Mouse (Mus musculus) left cerebral cortex, adult 2 months (tissue): ENCODE measurements around the gene Stil. TPM values are rescaled to one million over a fixed set of nuclear protein-coding genes. Genes with fewer than 3 reads are reported as not detected.
"Not testable (repeated sequence)": the region's sequence is repeated elsewhere in the genome, so short reads cannot be mapped to it uniquely, and the experiment has no call there.

Source experiments
- DNase-seq, 2 experiments: peaks; one replicate each; pipeline ENCODE4 v3.0.0; 2021 to 2022; ENCODE audit warnings: low spot score in 2 of 2, mixed read lengths in 1 of 2; ENCODE audit errors: extremely low spot score in 1 of 2
- H3K27ac ChIP-seq: fragments of 200-600 bp; 2 replicates; pipeline ENCODE4 v1.8.1; 2022
- H3K4me3 ChIP-seq: fragments of 200-600 bp; 2 replicates; pipeline ENCODE4 v1.8.1; 2022
- CTCF ChIP-seq: fragments of 200-600 bp; IDR thresholded peaks from 2 replicates; pipeline ENCODE4 v1.8.1; 2022; ENCODE audit warnings: antibody characterized with exemption, mild to moderate bottlenecking, moderate library complexity
- intact Hi-C: fragments of 180-260 bp; cut with DNase I; formaldehyde crosslinking; loops from one replicate; pipeline ENCODE4 v1.15.1; 2025
- long read RNA-seq, 2 experiments: library from polyadenylated mRNA; stranded (forward); transcript quantifications; one replicate each; pipeline ENCODE4 v2.0.0; 2021; ENCODE audit warnings: borderline mapping rate in 2 of 2
- total RNA-seq, 2 experiments: library from RNA; stranded (reverse); gene quantifications; 2 replicates each; pipeline ENCODE4 v1.2.3; 2021

The Stil gene
- under 1 TPM; 0.36 to 0.98 TPM for total RNA-seq
- long read RNA-seq, experiment 1 = 0 reads
- long read RNA-seq, experiment 2, partial matches to known transcripts = 0 of 1 reads
- long read RNA-seq, experiment 2, other reads (novel, unspliced or antisense) = 1 of 1 reads

GRCm38 (mm10) chr4:114999773-115000428 is at the start of gene Stil:
Stil (plus strand) TSS chr4:115000159.
- peak within 1 kb of the TSS; percentile 94 for H3K27ac ChIP-seq
- intact Hi-C loops = loop anchor here (1.0 to 10.0 kb wide), 4 partner anchors 13 to 735 kb away; partner anchors contain the start of genes Cmpk1 and Efcab14
- peak within 1 kb of the TSS; percentile 63 for H3K4me3 ChIP-seq
- peak; percentile 21 for TF ChIP-seq CTCF
- peak; percentile 96 for DNase-seq

- DNase-seq = no peak
- no peak for TF ChIP-seq CTCF
- H3K4me3 ChIP-seq = no peak overlapping the region
- H3K27ac ChIP-seq = no peak overlapping the region
- intact Hi-C loops = no loop called here
Observed at GRCm38 (mm10) chr4:114953172-114953571, 46.8 kb upstream of the Stil start.

GRCm38 (mm10) chr4:114957403-114957802 is 42.6 kb upstream of the Stil start:
- Histone ChIP-seq H3K27ac (no peak overlapping the region), H3K4me3 (no peak overlapping the region)
- no peak for DNase-seq
- no peak for TF ChIP-seq CTCF
- intact Hi-C loops = no loop called here

GRCm38 (mm10) chr4:114958231-114958630 is 41.7 kb upstream of the Stil start:
- intact Hi-C loops = no loop called here
- no peak overlapping the region for H3K27ac ChIP-seq
- DNase-seq = no peak

GRCm38 (mm10) chr4:114958786-114959185 is 41.2 kb upstream of the Stil start:
- no peak for DNase-seq
- H3K4me3 ChIP-seq = no peak overlapping the region
- intact Hi-C loops = no loop called here
- no peak overlapping the region for H3K27ac ChIP-seq
- no peak for TF ChIP-seq CTCF

More at GRCm38 (mm10) chr4:114958231-114958630, 41.7 kb upstream of the Stil start:
- no peak for TF ChIP-seq CTCF
- no peak overlapping the region for H3K4me3 ChIP-seq

- intact Hi-C loops = no loop called here
- no peak for DNase-seq
- Histone ChIP-seq H3K27ac (no peak overlapping the region), H3K4me3 (no peak overlapping the region)
- no peak for TF ChIP-seq CTCF
Observed at GRCm38 (mm10) chr4:114959533-114959932, 40.4 kb upstream of the Stil start.

- intact Hi-C loops, H3K4me3 ChIP-seq, H3K27ac ChIP-seq, DNase-seq: not testable (repeated sequence)
Observed at GRCm38 (mm10) chr4:114960881-114961280, 39.1 kb upstream of the Stil start.

- H3K27ac ChIP-seq = no peak overlapping the region
- TF ChIP-seq CTCF = no peak
- DNase-seq = no peak
- no peak overlapping the region for H3K4me3 ChIP-seq
- intact Hi-C loops = no loop called here
Observed at GRCm38 (mm10) chr4:114970736-114971135, 29.2 kb upstream of the Stil start.

- no peak for DNase-seq
- TF ChIP-seq CTCF = no peak
- H3K4me3 ChIP-seq = no peak overlapping the region
- H3K27ac ChIP-seq = no peak overlapping the region
- intact Hi-C loops = no loop called here
Observed at GRCm38 (mm10) chr4:114973229-114973740, 26.7 kb upstream of the Stil start.

GRCm38 (mm10) chr4:114982619-114983018 is 17.3 kb upstream of the Stil start:
- Histone ChIP-seq H3K27ac (no peak overlapping the region), H3K4me3 (no peak overlapping the region)
- no peak for DNase-seq
- intact Hi-C loops = no loop called here
- no peak for TF ChIP-seq CTCF

- H3K4me3 ChIP-seq = no peak overlapping the region
- DNase-seq = no peak
- peak; percentile 52 for TF ChIP-seq CTCF
- intact Hi-C loops = no loop called here
- H3K27ac ChIP-seq = no peak overlapping the region
Observed at GRCm38 (mm10) chr4:114983020-114983419, 16.9 kb upstream of the Stil start.

- peak overlapping the region; percentile 98 for H3K27ac ChIP-seq
- no peak for DNase-seq
- peak overlapping the region; percentile 92 for H3K4me3 ChIP-seq
- no peak for TF ChIP-seq CTCF
- intact Hi-C loops = loop anchor here (5.0 kb wide), 1 partner anchor 71 kb away; the partner anchor contains the start of gene Tal1
Observed at GRCm38 (mm10) chr4:114986211-114986590, 13.8 kb upstream of the Stil start.
